Mouse (Mus musculus): Measurements from ENCODE around the gene Pik3r6. TPM values are rescaled to one million over a fixed set of nuclear protein-coding genes. Genes with fewer than 3 reads are reported as not detected.

Pik3r6 gene
- total and polyA plus RNA-seq, 2 experiments from 2014 or later = 1.3 to 1.5 TPM

- Histone ChIP-seq H3K36me3 (ENCODE audit: insufficient read depth, low read length) (no peaks in the 10 kb centered on the region), H3K27me3 (ENCODE audit: insufficient read depth, low read length) (no peaks in the 10 kb centered on the region), H3K4me3 (ENCODE audit: low read length) (no peak overlapping the region), H3K27ac (no peak overlapping the region), H3K4me2 (ENCODE audit: low read depth, low read length) (no peak overlapping the region), H3K9ac (replicated peaks; ENCODE audit: low read length) (no peak overlapping the region), H3K4me1 (ENCODE audit: insufficient read depth, low read length) (no peaks in the 10 kb centered on the region), H3K9me3 (ENCODE audit: low read length) (no peaks in the 10 kb centered on the region)
- ATAC-seq (no peak), DNase-seq (ENCODE audit: low spot score) (no peak)
- no peak for TF ChIP-seq CTCF (IDR thresholded peaks at IDR 0.05; ENCODE audit: low read depth)
- 69% methylated on average over 2 of the region's 2 CpGs for WGBS
These were observed 6.4 kb downstream of the Pik3r6 start for GRCm38 (mm10) chr11:68509194-68509593.

DNA sequence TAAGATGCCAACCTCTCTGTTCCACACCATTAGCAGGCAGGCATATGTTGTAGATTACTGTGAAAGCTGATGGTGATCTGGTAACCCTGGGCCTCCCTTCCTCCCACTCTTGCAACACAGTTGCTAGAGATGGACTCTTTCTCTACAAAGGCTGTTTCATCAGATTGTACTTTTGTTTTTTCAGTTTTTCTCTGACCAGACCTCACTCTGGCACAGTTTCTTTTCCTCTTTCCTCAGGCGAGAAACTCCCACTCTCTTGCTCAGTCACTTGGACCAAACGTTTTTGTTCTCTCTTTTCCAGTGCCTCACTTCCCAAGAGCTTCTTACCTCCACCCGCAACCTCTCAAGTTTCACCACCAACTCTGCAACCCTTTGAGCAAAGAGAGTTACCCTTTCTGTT, 11.2 kb downstream of the Pik3r6 start:
- Histone ChIP-seq H3K27ac (no peak overlapping the region), H3K27me3 (ENCODE audit: insufficient read depth, low read length) (no peaks in the 10 kb centered on the region), H3K36me3 (ENCODE audit: insufficient read depth, low read length) (no peaks in the 10 kb centered on the region), H3K9ac (replicated peaks; ENCODE audit: low read length) (no peak overlapping the region), H3K4me3 (ENCODE audit: low read length) (no peak overlapping the region), H3K9me3 (ENCODE audit: low read length) (no peaks in the 10 kb centered on the region), H3K4me2 (ENCODE audit: low read depth, low read length) (no peak overlapping the region), H3K4me1 (ENCODE audit: insufficient read depth, low read length) (no peaks in the 10 kb centered on the region)
- no peak for ATAC-seq
- no peak for DNase-seq (ENCODE audit: low spot score)
- 49% methylated on average over 3 of the region's 3 CpGs for WGBS
- no peak for TF ChIP-seq CTCF (IDR thresholded peaks at IDR 0.05; ENCODE audit: low read depth)

- no peaks in the 10 kb centered on the region for H3K4me1 ChIP-seq (ENCODE audit: insufficient read depth, low read length)
- no peak overlapping the region for H3K4me2 ChIP-seq (ENCODE audit: low read depth, low read length)
- ATAC-seq = no peak
- WGBS = 94% methylated on average over 4 of the region's 4 CpGs
- no peak for DNase-seq (ENCODE audit: low spot score)
- H3K9me3 ChIP-seq (ENCODE audit: low read length) = 0 out of 2 replicates have a peak, but pooled peaks cover 3% of the 10 kb centered on the region
- H3K4me3 ChIP-seq (ENCODE audit: low read length) = no peak overlapping the region
- H3K27me3 ChIP-seq (ENCODE audit: insufficient read depth, low read length) = no peaks in the 10 kb centered on the region
- TF ChIP-seq CTCF (IDR thresholded peaks at IDR 0.05; ENCODE audit: low read depth) = no peak
- H3K36me3 ChIP-seq (ENCODE audit: insufficient read depth, low read length) = no peaks in the 10 kb centered on the region
- no peak overlapping the region for H3K9ac ChIP-seq (replicated peaks; ENCODE audit: low read length)
- no peak overlapping the region for H3K27ac ChIP-seq
These were observed 16.5 kb downstream of the Pik3r6 start for GRCm38 (mm10) chr11:68519362-68519761.

DNA sequence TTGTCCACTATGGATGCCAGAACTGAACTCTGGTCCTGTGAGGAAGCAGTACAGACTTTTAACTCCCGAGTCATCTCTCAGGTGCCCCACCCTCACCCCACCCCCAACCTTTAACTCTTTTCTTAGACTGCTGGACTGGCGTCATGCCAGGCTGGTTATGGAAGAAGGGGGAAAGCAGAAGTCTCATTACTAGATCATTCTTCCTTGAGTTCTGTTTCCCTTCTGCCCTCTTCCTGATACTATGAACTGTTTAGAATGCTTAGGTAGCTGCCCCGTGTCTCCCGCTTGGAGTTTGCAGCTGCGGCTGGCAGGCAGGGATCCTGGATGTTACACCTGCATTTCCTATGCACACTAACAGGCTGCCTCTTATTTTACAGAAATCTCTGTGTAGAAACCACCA, 17.0 kb downstream of the Pik3r6 start:
- Histone ChIP-seq H3K4me3 (ENCODE audit: low read length) (no peak overlapping the region), H3K27me3 (ENCODE audit: insufficient read depth, low read length) (no peaks in the 10 kb centered on the region), H3K9ac (replicated peaks; ENCODE audit: low read length) (no peak overlapping the region), H3K4me1 (ENCODE audit: insufficient read depth, low read length) (no peaks in the 10 kb centered on the region), H3K9me3 (ENCODE audit: low read length) (0 out of 2 replicates have a peak, but pooled peaks cover 3% of the 10 kb centered on the region), H3K36me3 (ENCODE audit: insufficient read depth, low read length) (no peaks in the 10 kb centered on the region), H3K27ac (no peak overlapping the region), H3K4me2 (ENCODE audit: low read depth, low read length) (no peak overlapping the region)
- ATAC-seq (no peak), DNase-seq (ENCODE audit: low spot score) (no peak)
- no peak for TF ChIP-seq CTCF (IDR thresholded peaks at IDR 0.05; ENCODE audit: low read depth)
- WGBS = 83% methylated on average over 5 of the region's 5 CpGs

- DNase-seq (ENCODE audit: low spot score) = no peak
- Histone ChIP-seq H3K4me1 (ENCODE audit: insufficient read depth, low read length) (no peaks in the 10 kb centered on the region), H3K9ac (replicated peaks; ENCODE audit: low read length) (no peak overlapping the region), H3K4me3 (ENCODE audit: low read length) (no peak overlapping the region), H3K9me3 (ENCODE audit: low read length) (0 out of 2 replicates have a peak, but pooled peaks cover 3% of the 10 kb centered on the region), H3K4me2 (ENCODE audit: low read depth, low read length) (no peak overlapping the region), H3K36me3 (ENCODE audit: insufficient read depth, low read length) (no peaks in the 10 kb centered on the region), H3K27me3 (ENCODE audit: insufficient read depth, low read length) (no peaks in the 10 kb centered on the region), H3K27ac (no peak overlapping the region)
- ATAC-seq = no peak
- no peak for TF ChIP-seq CTCF (IDR thresholded peaks at IDR 0.05; ENCODE audit: low read depth)
- 90% methylated on average over 2 of the region's 2 CpGs for WGBS
These were observed 17.6 kb downstream of the Pik3r6 start for GRCm38 (mm10) chr11:68520439-68520838.

DNA sequence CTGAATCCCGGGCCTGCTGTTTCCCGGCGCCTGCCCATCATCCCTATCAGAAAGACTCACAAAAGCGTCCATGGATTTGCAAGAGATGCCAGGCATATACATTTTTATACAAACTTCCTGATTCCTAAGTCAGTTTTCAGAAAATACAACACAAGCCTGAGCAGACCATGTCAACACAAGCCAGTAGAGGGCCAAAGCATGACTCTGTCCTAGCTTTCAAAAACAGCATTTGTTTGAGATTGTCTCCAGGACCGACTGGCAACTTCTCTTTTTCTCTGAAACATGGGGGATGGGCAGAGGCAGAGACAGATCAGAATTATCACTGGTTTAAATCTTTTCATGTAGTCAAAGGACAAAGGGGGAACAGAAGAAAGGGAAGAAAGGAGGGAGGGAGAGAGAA, 18.5 kb downstream of the Pik3r6 start:
- Histone ChIP-seq H3K4me3 (ENCODE audit: low read length) (no peak overlapping the region), H3K4me2 (ENCODE audit: low read depth, low read length) (no peak overlapping the region), H3K36me3 (ENCODE audit: insufficient read depth, low read length) (no peaks in the 10 kb centered on the region), H3K27me3 (ENCODE audit: insufficient read depth, low read length) (no peaks in the 10 kb centered on the region), H3K4me1 (ENCODE audit: insufficient read depth, low read length) (no peaks in the 10 kb centered on the region), H3K9me3 (ENCODE audit: low read length) (0 out of 2 replicates have a peak, but pooled peaks cover 3% of the 10 kb centered on the region), H3K27ac (no peak overlapping the region), H3K9ac (replicated peaks; ENCODE audit: low read length) (no peak overlapping the region)
- DNase-seq (ENCODE audit: low spot score) (no peak), ATAC-seq (no peak)
- peak; percentile 17; the same call in 1 of the 2 replicates for TF ChIP-seq CTCF (IDR thresholded peaks at IDR 0.05; ENCODE audit: low read depth)
- 76% methylated on average over 5 of the region's 5 CpGs for WGBS

DNA sequence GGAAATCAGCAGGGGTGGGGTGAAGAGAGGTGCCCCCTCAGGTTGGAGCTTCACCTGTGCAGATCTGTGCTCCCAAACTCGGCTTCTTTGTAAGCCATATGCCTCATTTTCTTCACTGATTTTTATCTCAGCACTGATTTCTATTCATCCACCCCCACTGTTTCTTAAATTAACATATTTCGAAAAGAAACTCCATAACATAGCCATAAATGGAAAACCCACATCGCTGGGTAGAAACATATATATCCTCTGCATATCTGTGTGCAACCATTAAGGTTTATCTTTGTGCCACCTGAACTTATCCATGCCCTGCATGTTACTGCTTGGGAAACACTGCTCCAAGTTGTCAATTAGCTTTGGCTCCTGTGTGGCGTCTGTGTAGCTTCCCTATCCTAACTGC, 23.6 kb downstream of the Pik3r6 start:
- H3K36me3 ChIP-seq (ENCODE audit: insufficient read depth, low read length) = no peaks in the 10 kb centered on the region
- DNase-seq (ENCODE audit: low spot score) (no peak), ATAC-seq (no peak)
- H3K27me3 ChIP-seq (ENCODE audit: insufficient read depth, low read length) = no peaks in the 10 kb centered on the region
- no peak for TF ChIP-seq CTCF (IDR thresholded peaks at IDR 0.05; ENCODE audit: low read depth)
- H3K4me3 ChIP-seq (ENCODE audit: low read length) = no peak overlapping the region
- no peaks in the 10 kb centered on the region for H3K9me3 ChIP-seq (ENCODE audit: low read length)
- no peaks in the 10 kb centered on the region for H3K4me1 ChIP-seq (ENCODE audit: insufficient read depth, low read length)
- no peak overlapping the region for H3K27ac ChIP-seq
- no peak overlapping the region for H3K9ac ChIP-seq (replicated peaks; ENCODE audit: low read length)
- WGBS = 71% methylated on average over 4 of the region's 4 CpGs
- no peak overlapping the region for H3K4me2 ChIP-seq (ENCODE audit: low read depth, low read length)

Measured in hindbrain, postnatal 0 days (tissue).